Mouse (Mus musculus) kidney, adult 2 months (tissue): ENCODE results near the gene Pcca. TPM values are rescaled to one million over a fixed set of nuclear protein-coding genes. Genes with fewer than 3 reads are reported as not detected.

Source experiments
- DNase-seq: peaks from one replicate; pipeline ENCODE4 v3.0.0; 2021
- H3K27ac ChIP-seq: fragments of 200-500 bp; 2 replicates; pipeline ENCODE4 v1.5.1; 2012; ENCODE audit warnings: low read depth, low read length, control low read depth, inconsistent platforms; ENCODE audit not compliant: insufficient read depth
- H3K27me3 ChIP-seq: fragments of 200-500 bp; replicated peaks from 2 replicates; pipeline ENCODE4 v1.6.1; 2012; ENCODE audit warnings: mild to moderate bottlenecking, moderate library complexity, low read length, inconsistent platforms; ENCODE audit not compliant: control insufficient read depth, insufficient read depth
- H3K36me3 ChIP-seq: fragments of 200-500 bp; 2 replicates; pipeline ENCODE4 v1.6.1; 2012; ENCODE audit warnings: mild to moderate bottlenecking, moderate library complexity, low read length, inconsistent platforms; ENCODE audit not compliant: control insufficient read depth, insufficient read depth
- H3K4me1 ChIP-seq: fragments of 200-500 bp; 2 replicates; pipeline ENCODE4 v1.6.1; 2011; ENCODE audit warnings: low read length; ENCODE audit not compliant: control insufficient read depth, insufficient read depth
- H3K4me3 ChIP-seq: fragments of 200-500 bp; 2 replicates; pipeline ENCODE4 v1.5.1; 2011; ENCODE audit warnings: mild to moderate bottlenecking, low read depth, low read length, control low read depth; ENCODE audit not compliant: insufficient read depth
- CTCF ChIP-seq: fragments of 200-500 bp; conservative IDR thresholded peaks from 2 replicates; pipeline ENCODE4 v1.5.1; 2011; ENCODE audit warnings: low read depth, mild to moderate bottlenecking, control low read depth, low read length, moderate library complexity, mixed read lengths; ENCODE audit not compliant: insufficient read depth, insufficient read length
- POLR2A ChIP-seq: fragments of 200-500 bp; IDR thresholded peaks from one replicate; pipeline ENCODE4 v1.6.1; 2011; ENCODE audit warnings: low read depth, low read length, control low read depth
- WGBS: fragments of 180-500 bp; shearing (Covaris S2); methylation state at CpG from one replicate; pipeline ENCODE4 v1.1.7; 2018; 5-methylcytosine and 5-hydroxymethylcytosine counted together
- polyA plus RNA-seq: library from polyadenylated mRNA; depleted of rRNA; stranded (reverse); fragments of >200 nt; gene quantifications from 2 replicates; pipeline ENCODE4 v1.2.3, GENCODE M21; 2012

Gene Pcca
- polyA plus RNA-seq, 1 experiment: 77.1 TPM

GRCm38 (mm10) chr14:122898550-122898949, 364.4 kb downstream of the Pcca start:
- Histone ChIP-seq H3K4me3 (no peak overlapping the region), H3K27ac (no peak overlapping the region), H3K36me3 (no peaks in the 10 kb centered on the region), H3K27me3 (no peaks in the 10 kb centered on the region), H3K4me1 (peaks cover 23% of the 10 kb centered on the region)
- no peak for DNase-seq
- TF ChIP-seq POLR2A (no peak), CTCF (no peak)

- Histone ChIP-seq H3K27ac (peak overlapping the region; percentile 4; the same call in 1 of the 2 replicates), H3K36me3 (no peaks in the 10 kb centered on the region; the same call in none of the 2 replicates), H3K27me3 (no peaks in the 10 kb centered on the region), H3K4me1 (peaks cover 42% of the 10 kb centered on the region), H3K4me3 (no peak overlapping the region)
- TF ChIP-seq CTCF: no peak
- no peak for TF ChIP-seq POLR2A
- DNase-seq: peak; percentile 28
Observed at GRCm38 (mm10) chr14:122900679-122901078, 366.6 kb downstream of the Pcca start.

GRCm38 (mm10) chr14:122901177-122901576, 367.1 kb downstream of the Pcca start:
- no peak overlapping the region for H3K4me3 ChIP-seq
- WGBS: 72% methylated on average over 3 of the region's 3 CpGs
- H3K4me1 ChIP-seq: peaks cover 42% of the 10 kb centered on the region
- H3K27me3 ChIP-seq: no peaks in the 10 kb centered on the region
- H3K27ac ChIP-seq: peak overlapping the region; percentile 4
- no peak for DNase-seq
- no peak for TF ChIP-seq CTCF
- TF ChIP-seq POLR2A: no peak
- no peaks in the 10 kb centered on the region; the same call in none of the 2 replicates for H3K36me3 ChIP-seq

- H3K4me1 ChIP-seq: peaks cover 42% of the 10 kb centered on the region
- H3K27me3 ChIP-seq: no peaks in the 10 kb centered on the region
- H3K27ac ChIP-seq: peak overlapping the region; percentile 99
- no peak for DNase-seq
- H3K4me3 ChIP-seq: no peak overlapping the region
- WGBS: 61% methylated on average over 2 of the region's 2 CpGs
- H3K36me3 ChIP-seq: no peaks in the 10 kb centered on the region; the same call in none of the 2 replicates
- no peak for TF ChIP-seq CTCF
- no peak for TF ChIP-seq POLR2A
Observed at GRCm38 (mm10) chr14:122901715-122902114, 367.6 kb downstream of the Pcca start.

- Histone ChIP-seq H3K4me3 (no peak overlapping the region), H3K27me3 (no peaks in the 10 kb centered on the region), H3K4me1 (peaks cover 42% of the 10 kb centered on the region), H3K36me3 (no peaks in the 10 kb centered on the region; the same call in none of the 2 replicates), H3K27ac (peak overlapping the region; percentile 89)
- 17% methylated on average over 2 of the region's 2 CpGs for WGBS
- TF ChIP-seq CTCF: no peak
- TF ChIP-seq POLR2A: no peak
- peak; percentile 96 for DNase-seq
Observed at GRCm38 (mm10) chr14:122902136-122902535, 368.0 kb downstream of the Pcca start.

GRCm38 (mm10) chr14:122902884-122903283, 368.8 kb downstream of the Pcca start:
- TF ChIP-seq POLR2A (no peak), CTCF (peak; percentile 76)
- Histone ChIP-seq H3K4me3 (no peak overlapping the region), H3K36me3 (no peaks in the 10 kb centered on the region; the same call in none of the 2 replicates), H3K4me1 (peaks cover 43% of the 10 kb centered on the region), H3K27ac (peak overlapping the region; percentile 94), H3K27me3 (no peaks in the 10 kb centered on the region)
- DNase-seq: peak; percentile 97
- whole genome bisulfite sequencing: 19% methylated on average over 4 of the region's 4 CpGs

- DNase-seq: peak; percentile 95
- WGBS: 35% methylated on average over 2 of the region's 2 CpGs
- Histone ChIP-seq H3K27me3 (no peaks in the 10 kb centered on the region), H3K4me1 (peaks cover 48% of the 10 kb centered on the region), H3K36me3 (no peaks in the 10 kb centered on the region; the same call in none of the 2 replicates), H3K27ac (peak overlapping the region; percentile 100), H3K4me3 (no peak overlapping the region)
- TF ChIP-seq CTCF (no peak), POLR2A (no peak)
Observed at GRCm38 (mm10) chr14:122903923-122904351, 369.8 kb downstream of the Pcca start.

- peak; percentile 61 for DNase-seq
- Histone ChIP-seq H3K27ac (peak overlapping the region; percentile 91), H3K4me3 (no peak overlapping the region), H3K36me3 (no peaks in the 10 kb centered on the region; the same call in none of the 2 replicates), H3K4me1 (peaks cover 52% of the 10 kb centered on the region), H3K27me3 (no peaks in the 10 kb centered on the region)
- WGBS: 70% methylated on average over 1 of the region's 1 CpGs
- no peak for TF ChIP-seq POLR2A
- no peak for TF ChIP-seq CTCF
Observed at GRCm38 (mm10) chr14:122905007-122905406, 370.9 kb downstream of the Pcca start.
